ENCODE assay signal across 8 mouse cellular contexts in genomic region chr4:107066252-107067124, GRCm38 (mm10). TPM values are rescaled to one million over a fixed set of nuclear protein-coding genes. Genes with fewer than 3 reads are reported as not detected.
DNase-seq lines count a peak whose midpoint lies in the region; ATAC-seq and TF ChIP-seq lines count a peak whose summit lies in the region.

Gene Mrpl37, minus strand, starts transcription at chr4:107066868.
Gene Cyb5rl, plus strand, starts transcription at chr4:107066988.

- no peaks in the 10 kb centered on the region for H3K27me3 ChIP-seq in Patski
- H3K27me3 ChIP-seq in hindbrain, embryonic 13.5 days: peaks cover 6% of the 10 kb centered on the region; the same call in 1 of the 2 replicates

- ATAC-seq in Patski: peak; percentile 94
- ATAC-seq in hindbrain, embryonic 13.5 days (ENCODE audit: low FRiP score): peak; percentile 99

- peaks cover 21% of the 10 kb centered on the region for H3K4me1 ChIP-seq in hindbrain, embryonic 13.5 days (replicated peaks)

- POLR2A ChIA-PET in Patski (lab: Charles Lee): no interaction called here

- TF ChIP-seq CTCF in Patski (IDR thresholded peaks at IDR 0.05): no peak

- WGBS in hindbrain, embryonic 13.5 days: under 1% methylated on average over 60 of the region's 60 CpGs

- peak; percentile 82 for DNase-seq in Patski (ENCODE audit: low read depth, low spot score)
- DNase-seq in cerebellum, postnatal 14 days: peak; percentile 98 to 99
- peak; percentile 93 to 97 for DNase-seq in frontal cortex, postnatal 14 days (ENCODE audit: low spot score in 2 of 2)
- peak; percentile 89 to 90 for DNase-seq in layer of hippocampus, postnatal 25 days (ENCODE audit: extremely low spot score in 1 of 2, low spot score in 1 of 2)
- DNase-seq in lung, postnatal 25 days (ENCODE audit: low spot score): peak; percentile 97
- peak; percentile 100 for DNase-seq in retina, embryonic 14.5 days (ENCODE audit: low spot score)
- peak; percentile 96 for DNase-seq in thymus, postnatal 4 days

- H3K4me2 ChIP-seq in hindbrain, embryonic 13.5 days: peak within 1 kb of the TSS; percentile 95

- CTCF ChIA-PET in Patski (lab: Charles Lee): no interaction called here

- peak within 1 kb of the TSS; percentile 58 for H3K27ac ChIP-seq in hindbrain, embryonic 13.5 days

- H3K36me3 ChIP-seq in hindbrain, embryonic 13.5 days: peaks cover 31% of the 10 kb centered on the region

- H3K9me3 ChIP-seq in hindbrain, embryonic 13.5 days: no peaks in the 10 kb centered on the region

- H3K4me3 ChIP-seq in hindbrain, embryonic 13.5 days: peak within 1 kb of the TSS; percentile 89

- peak within 1 kb of the TSS; percentile 86 for H3K9ac ChIP-seq in hindbrain, embryonic 13.5 days

- in situ Hi-C loops in Patski (cut with MboI; ENCODE audit: low pct_unique_long_range_greater_than_20kb): loop anchor here (5.0 kb wide), 1 partner anchor 101 kb away; no protein-coding TSS in a partner anchor

RNA-seq across cellular contexts. Expression of gene Mrpl37, which starts in this region (rescaled TPM):
- polyA plus RNA-seq in Patski (2021): 48.8 TPM
- 76.4 and 76.6 TPM in 2 replicates for polyA plus RNA-seq in hindbrain, embryonic 13.5 days (2015; fragmentation: Nextera tagmentation; extraction: Ambion mirVana)
- 10 to 100 TPM; 58.7 to 60.6 TPM for total RNA-seq in layer of hippocampus, postnatal 25 days (2021)

RNA-seq across cellular contexts. Expression of gene Cyb5rl, which starts in this region (rescaled TPM):
- polyA plus RNA-seq in Patski (2021): 4.3 TPM
- 4.7 and 5.4 TPM in 2 replicates for polyA plus RNA-seq in hindbrain, embryonic 13.5 days (2015; fragmentation: Nextera tagmentation; extraction: Ambion mirVana)
- 1 to 10 TPM; 5.8 to 6.6 TPM for total RNA-seq in layer of hippocampus, postnatal 25 days (2021)

Comparison
In these comparisons a context has a peak if more than half of its experiments do, and no peak if none do; other contexts are left out.
1. Peak in every context shown above with its lines: DNase-seq, ATAC-seq, H3K4me3 ChIP-seq and H3K27ac ChIP-seq.